Mouse (Mus musculus): Measurements from ENCODE around the gene Sp110.
"Not testable (repeated sequence)": the region's sequence is repeated elsewhere in the genome, so short reads cannot be mapped to it uniquely, and the experiment has no call there.

The Sp110 gene

GRCm38 (mm10) chr1:85598271-85599012, at the start of gene Sp110:
Gene Sp110 (minus strand): TSS chr1:85598817.
- not testable (repeated sequence) for DNase-seq (ENCODE audit: low spot score in 2 of 2)

DNA sequence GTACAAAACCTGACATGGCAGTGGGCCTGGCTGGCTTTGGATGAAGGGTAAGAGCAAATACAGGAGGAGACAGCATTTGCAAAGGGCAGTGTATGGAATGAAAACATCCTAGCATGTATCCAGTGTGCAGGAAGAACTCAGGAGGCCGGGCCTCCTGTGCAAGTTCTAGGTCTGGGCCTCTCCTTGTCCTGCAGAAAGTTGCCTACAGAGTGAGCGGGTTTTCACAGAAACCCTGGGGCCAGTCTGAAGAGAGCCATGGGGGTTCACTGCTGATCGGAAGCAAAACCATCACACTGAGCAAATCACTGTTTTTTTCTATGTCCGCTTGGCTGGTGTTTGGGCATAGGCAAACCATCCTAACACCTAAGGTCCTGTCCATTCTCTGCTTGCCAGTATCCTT, 39.5 kb upstream of the Sp110 start:
- not testable (repeated sequence) for DNase-seq (ENCODE audit: low spot score in 2 of 2)

DNA sequence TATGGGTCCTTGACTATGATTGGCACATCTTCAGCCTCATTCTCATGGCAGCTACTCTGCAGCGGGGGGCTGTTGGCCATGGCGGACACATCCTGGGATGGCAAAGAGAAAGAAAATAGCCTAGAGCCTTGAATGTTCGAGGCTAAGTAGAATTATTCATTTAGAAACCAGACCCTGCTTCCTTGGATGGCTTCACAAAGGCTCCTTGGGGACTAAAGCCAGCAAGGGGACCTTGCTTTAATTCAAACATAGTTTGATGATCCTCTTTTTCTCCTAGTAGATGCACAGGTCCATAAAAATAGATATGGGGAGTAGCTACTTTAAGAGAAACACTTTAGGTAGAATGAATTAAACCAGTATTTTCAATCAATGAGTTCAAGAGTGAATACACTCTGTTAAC, 38.3 kb upstream of the Sp110 start:
- not testable (repeated sequence) for DNase-seq (ENCODE audit: low spot score in 2 of 2)

DNA sequence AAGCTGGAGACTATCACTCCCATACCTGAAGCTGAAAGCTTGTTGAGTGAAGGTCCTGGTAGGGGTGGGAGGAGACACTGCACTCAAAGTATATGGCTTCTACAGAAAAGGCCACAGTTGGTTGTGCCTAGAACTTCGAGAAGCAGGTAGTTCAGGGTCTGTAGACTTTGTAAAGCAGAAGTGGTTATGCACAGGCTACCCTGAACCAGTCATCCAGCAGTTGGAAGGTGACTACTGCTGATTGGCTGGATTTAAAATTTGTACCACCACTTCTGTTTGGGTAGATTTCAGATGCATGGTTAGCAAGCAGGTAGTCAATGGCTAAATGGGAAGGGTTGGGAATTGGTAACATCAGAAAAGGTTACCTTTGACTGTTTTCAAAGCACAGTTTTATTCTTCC, 20.1 kb upstream of the Sp110 start:
- DNase-seq (ENCODE audit: low spot score in 2 of 2) = not testable (repeated sequence)

- not testable (repeated sequence) for DNase-seq (ENCODE audit: low spot score in 2 of 2)
These were observed 18.5 kb upstream of the Sp110 start for GRCm38 (mm10) chr1:85617161-85617560.

GRCm38 (mm10) chr1:85615819-85616218, 17.2 kb upstream of the Sp110 start:
- DNase-seq (ENCODE audit: low spot score in 2 of 2) = not testable (repeated sequence)

GRCm38 (mm10) chr1:85615096-85615495, 16.5 kb upstream of the Sp110 start:
- not testable (repeated sequence) for DNase-seq (ENCODE audit: low spot score in 2 of 2)

GRCm38 (mm10) chr1:85610581-85610980, 12.0 kb upstream of the Sp110 start:
- DNase-seq (ENCODE audit: low spot score in 2 of 2) = not testable (repeated sequence)

GRCm38 (mm10) chr1:85608361-85608760, 9.7 kb upstream of the Sp110 start:
- DNase-seq (ENCODE audit: low spot score in 2 of 2) = not testable (repeated sequence)

DNA sequence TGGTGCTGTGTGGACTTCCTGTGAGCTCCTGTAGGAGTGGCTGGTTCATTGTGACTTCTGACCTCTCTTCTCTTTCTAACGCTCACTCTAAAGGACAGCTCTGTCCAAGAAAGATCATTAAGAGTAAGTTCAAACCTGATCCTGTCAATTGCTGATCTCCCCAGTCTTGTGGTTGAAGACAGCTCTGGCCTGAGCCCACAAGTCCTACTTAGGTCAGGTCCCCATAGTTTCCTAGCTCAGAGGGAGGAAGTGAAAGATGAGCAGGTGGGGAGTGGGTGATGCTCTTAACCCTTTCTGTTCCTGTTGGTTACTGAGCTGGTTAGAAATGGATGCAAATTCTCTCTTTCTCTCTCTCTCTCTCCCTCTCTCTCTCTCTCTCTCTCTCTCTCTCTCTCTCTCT, 5.7 kb upstream of the Sp110 start:
- not testable (repeated sequence) for DNase-seq (ENCODE audit: low spot score in 2 of 2)

DNA sequence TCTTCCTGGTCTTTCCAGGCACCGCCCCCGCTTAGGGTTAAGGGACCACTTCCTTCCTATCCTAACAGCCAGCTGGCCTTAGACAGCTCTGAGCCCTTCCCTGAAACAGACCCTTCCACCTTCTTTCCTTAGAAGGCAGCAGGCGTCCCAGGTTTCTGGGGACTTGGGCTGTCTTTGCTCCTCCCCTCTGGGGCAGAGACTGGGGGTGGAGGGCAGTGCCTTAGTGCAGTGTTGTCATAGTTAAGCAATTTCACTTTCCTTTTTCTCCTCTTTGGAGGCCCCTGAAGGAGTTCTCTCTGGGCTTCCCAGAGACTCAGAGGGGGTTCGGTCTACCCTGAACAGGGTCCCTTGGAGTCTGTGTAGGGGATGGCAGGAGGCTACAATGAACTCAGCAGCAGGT, 2.2 kb upstream of the Sp110 start:
- DNase-seq (ENCODE audit: low spot score in 2 of 2) = not testable (repeated sequence)

DNA sequence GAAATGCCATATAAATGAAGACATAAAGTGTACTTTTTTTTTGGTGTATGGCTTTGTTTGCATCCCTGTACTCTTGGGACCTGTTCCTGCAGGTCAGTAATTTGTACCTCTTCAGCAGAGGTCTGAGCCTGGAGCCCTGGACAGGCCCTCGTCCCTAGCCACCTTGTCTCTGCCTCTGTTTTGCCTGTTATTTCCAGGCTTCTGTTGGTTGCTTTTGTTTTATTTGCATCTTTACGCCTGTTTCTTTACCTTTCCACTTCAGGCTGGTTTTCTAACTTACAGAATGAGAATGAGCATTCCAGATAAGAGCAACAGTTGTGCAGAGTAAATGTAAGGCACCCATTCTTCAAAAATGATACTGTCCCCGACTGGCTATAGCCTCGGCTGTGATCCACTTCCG, 1.5 kb upstream of the Sp110 start, which contains the start of gene Sp140:
Gene Sp140, plus strand, starts transcription at position 301 of the 400 bp plus-strand sequence.
- not testable (repeated sequence) for DNase-seq (ENCODE audit: low spot score in 2 of 2)

GRCm38 (mm10) chr1:85592526-85592925, 6.1 kb downstream of the Sp110 start:
- not testable (repeated sequence) for DNase-seq (ENCODE audit: low spot score in 2 of 2)

DNA sequence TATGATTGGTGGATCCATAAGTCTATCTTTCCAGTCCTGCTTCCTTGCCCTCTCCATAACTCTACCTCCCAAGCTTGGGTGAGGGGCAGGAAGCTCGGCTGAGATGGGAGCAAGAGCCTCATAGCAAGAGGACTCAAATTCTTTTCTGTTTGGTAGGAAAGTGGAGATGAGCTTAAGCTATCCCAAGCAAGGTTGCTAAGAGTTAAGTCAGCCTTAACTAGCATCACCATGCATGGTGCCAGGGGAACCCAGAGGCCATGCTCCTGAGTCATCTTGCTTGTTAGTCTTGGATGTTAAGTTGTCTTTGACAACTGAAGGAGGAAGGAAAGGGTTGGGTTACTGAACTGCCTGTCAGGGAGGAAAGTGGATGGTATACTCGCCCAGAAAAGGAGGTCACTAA, 9.9 kb downstream of the Sp110 start:
- DNase-seq (ENCODE audit: low spot score in 2 of 2) = not testable (repeated sequence)

DNA sequence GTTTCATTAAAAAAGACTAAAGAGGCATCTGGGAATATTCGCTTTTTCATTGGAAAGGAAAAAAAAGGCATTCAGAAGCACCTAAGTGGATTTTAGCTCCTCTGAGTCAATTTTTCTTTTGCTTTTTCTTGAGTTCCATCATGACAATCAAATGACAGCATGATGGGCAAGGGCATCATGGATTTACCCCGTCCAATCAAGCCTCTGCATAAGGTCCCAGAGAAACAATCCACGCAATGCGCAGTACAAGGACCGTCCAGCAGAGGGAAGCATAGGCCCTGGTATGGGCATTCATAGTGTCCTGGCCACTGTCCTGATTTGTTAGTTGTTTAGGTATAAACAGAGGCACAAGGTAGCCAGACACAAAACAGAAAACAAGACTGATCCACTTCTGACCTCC, 17.1 kb downstream of the Sp110 start:
- not testable (repeated sequence) for DNase-seq (ENCODE audit: low spot score in 2 of 2)

DNA sequence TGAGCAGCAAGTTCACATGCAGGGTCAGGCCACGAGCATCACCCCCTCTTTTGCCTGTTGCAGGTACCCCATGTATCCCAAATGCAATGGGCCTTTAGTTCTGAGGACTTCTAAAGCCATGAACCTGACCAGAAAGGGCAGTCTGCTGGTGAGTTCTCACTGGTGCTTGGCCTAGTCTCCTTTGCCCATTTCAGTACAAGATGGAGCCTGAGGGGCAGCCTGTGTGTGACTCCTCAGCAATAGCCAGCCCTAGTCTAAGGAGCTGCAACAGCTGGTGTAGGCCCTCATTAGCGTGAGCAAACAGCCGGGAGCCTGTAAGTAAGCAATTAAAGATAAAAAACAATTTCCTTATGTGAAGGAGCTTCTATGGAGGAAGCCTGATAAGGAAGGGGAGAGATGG, 18.0 kb downstream of the Sp110 start:
- not testable (repeated sequence) for DNase-seq (ENCODE audit: low spot score in 2 of 2)

DNA sequence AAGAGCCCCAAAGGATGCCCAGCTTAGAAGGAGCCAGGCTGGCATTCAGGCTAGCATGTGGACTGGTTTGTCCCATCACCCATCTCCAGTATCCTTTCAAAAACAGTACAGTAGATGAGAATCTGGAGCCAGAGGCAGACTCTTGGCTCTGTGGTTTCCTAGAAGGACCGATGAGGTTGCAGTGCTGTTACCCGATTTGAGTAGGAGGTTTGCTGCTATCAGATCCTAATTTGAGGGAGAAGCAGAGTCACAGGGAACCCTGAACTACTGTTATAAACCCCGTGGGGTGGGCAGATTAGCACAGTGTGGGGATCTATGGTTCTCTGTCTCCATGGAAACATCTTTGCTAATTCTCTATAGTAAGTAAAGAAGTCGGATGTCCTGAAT, 18.5 kb downstream of the Sp110 start:
- DNase-seq (ENCODE audit: low spot score in 2 of 2) = not testable (repeated sequence)

GRCm38 (mm10) chr1:85579199-85580147, 19.1 kb downstream of the Sp110 start:
- not testable (repeated sequence) for DNase-seq (ENCODE audit: low spot score in 2 of 2)

DNA sequence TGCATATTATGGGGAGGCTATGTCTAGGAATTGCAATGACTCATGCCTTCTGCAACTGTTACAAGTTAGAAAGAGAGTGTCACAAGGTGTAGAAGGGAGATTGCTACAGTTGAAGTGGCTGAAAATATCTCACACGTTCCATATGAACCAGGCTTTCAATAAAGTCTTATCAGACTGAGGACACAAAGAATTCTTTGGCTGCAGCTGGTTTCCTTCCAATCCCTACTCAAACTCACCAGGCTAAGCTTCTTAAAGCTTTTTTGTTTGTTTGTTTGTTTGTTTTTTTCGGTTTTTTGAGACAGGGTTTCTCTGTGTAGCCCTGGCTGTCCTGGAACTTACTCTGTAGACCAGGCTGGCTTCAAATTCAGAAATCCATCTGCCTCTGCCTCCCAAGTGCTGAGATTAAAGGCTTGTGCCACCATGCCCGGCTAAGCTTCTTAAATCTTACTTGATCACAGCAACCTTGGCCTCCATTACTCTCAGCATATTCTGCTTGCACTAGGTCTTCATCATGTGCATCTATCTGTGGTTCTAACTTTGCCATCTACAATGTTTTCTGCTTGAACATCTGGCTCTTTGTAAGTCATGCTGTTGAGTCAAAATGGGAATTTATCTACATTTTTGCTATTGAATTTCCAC, 20.1 kb downstream of the Sp110 start:
- not testable (repeated sequence) for DNase-seq (ENCODE audit: low spot score in 2 of 2)

DNA sequence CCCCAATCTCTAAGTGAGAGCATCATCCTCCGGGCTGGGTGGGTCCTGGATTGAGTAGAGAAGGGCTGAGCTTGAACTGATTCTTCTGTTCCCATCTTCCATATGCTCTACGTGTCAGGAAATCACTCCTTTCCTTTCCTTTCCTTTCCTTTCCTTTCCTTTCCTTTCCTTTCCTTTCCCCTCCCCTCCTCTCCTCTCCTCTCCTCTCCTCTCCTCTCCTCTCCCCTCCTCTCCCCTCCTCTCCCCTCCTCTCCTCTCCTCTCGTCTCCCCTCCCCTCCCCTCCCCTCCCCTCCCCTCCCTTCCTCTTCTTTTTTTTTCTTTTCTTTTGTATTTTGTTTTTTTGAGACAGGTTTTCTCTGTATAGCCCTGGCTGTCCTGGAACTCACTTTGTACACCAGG, 23.2 kb downstream of the Sp110 start, which contains the start of gene G530012D18Rik:
Gene G530012D18Rik, plus strand, starts transcription at position 301 of the 400 bp plus-strand sequence.
- DNase-seq (ENCODE audit: low spot score in 2 of 2) = not testable (repeated sequence)

DNA sequence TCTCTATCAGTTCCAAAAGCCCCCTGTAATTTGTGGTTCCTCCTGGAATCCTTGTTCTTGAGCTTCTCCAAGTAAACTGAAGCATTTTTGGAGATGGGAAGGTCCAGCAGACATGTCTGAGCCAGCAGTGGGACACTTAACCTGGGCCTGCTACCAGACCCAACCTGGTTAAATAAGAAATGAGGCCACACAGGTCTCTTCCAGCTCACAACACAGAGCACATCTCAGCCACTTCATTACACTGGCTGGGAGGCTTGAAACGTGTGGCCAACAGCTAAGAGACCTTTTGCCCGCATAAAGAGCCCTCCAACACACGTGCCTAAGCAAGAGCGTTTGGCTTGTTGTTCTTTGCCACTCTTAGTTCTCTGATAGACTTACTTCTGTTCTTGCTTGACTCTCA, 25.1 kb downstream of the Sp110 start:
- DNase-seq (ENCODE audit: low spot score in 2 of 2) = not testable (repeated sequence)

GRCm38 (mm10) chr1:85555261-85555660, 43.4 kb downstream of the Sp110 start:
- peak in 1 of 2 experiments; percentile 5 for DNase-seq (ENCODE audit: low spot score in 2 of 2)
